Mouse (Mus musculus): ENCODE data around the gene Prrx2. TPM values are rescaled to one million over a fixed set of nuclear protein-coding genes. Genes with fewer than 3 reads are reported as not detected.

Prrx2 gene
- 3.2 and 4.0 TPM in 2 replicates for polyA plus RNA-seq (2012; rRNA removed; ENCODE audit: low replicate concordance)

GRCm38 (mm10) chr2:30834373-30835022, at the start of gene Prrx2:
Prrx2 (plus strand) TSS chr2:30834972.

DNA sequence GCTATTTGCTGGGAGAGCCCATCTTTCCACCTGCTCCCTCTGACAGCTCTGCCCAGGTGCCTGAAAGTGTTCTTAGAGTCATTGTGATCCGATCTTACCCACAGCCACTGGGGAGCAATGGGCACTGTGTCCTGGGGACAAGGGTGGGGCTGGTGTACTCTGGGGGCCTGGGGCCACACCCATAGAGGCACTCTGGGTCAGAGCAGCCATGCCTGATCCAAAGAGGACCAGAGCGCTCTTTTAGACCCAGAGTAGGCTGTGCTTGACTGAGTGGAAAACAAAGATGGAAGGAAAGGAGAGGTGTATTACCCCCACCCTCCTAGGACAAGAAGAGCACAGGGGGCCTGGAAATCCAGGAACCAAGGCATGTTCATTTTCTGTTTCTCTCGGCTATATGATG, 31.2 kb upstream of the Prrx2 start, which contains the start of gene 1700001O22Rik:
1700001O22Rik (minus strand) TSS at position 58 of the 400 bp plus-strand sequence.

DNA sequence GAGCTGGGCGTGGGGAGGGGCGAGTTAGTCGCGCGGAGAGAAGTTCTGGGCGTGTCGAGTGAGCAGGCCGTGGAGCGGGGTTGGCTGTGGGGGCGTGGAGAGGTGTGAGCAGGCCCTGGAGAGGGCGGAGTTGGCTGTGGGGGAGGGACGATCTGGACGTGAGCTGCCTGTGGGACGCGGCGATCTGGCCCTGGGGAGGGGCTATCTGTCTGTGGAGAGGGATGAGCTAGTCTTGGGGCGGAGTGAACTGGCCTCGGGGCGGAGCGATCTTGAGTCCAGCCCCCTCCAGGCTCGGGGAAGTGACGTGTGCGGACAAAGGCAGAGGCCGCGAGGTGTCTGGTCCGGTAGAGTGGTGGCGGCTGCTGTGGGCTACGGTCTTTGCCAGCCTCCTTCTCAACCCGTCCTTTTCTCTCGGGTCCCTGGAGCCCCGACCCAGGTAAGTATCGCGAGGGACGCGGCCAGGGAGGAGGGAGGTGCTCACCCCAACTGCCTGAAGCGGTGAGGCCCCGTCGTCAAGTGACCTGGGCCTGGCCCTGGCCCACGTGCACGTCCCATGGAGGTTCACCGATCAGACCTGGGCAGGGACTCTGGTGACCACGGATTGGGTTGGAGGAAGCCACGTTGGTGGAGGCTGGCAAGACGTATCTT, 27.0 kb upstream of the Prrx2 start, which contains the start of gene Ntmt1:
Ntmt1 (plus strand) TSS at position 179 of the 648 bp plus-strand sequence.

DNA sequence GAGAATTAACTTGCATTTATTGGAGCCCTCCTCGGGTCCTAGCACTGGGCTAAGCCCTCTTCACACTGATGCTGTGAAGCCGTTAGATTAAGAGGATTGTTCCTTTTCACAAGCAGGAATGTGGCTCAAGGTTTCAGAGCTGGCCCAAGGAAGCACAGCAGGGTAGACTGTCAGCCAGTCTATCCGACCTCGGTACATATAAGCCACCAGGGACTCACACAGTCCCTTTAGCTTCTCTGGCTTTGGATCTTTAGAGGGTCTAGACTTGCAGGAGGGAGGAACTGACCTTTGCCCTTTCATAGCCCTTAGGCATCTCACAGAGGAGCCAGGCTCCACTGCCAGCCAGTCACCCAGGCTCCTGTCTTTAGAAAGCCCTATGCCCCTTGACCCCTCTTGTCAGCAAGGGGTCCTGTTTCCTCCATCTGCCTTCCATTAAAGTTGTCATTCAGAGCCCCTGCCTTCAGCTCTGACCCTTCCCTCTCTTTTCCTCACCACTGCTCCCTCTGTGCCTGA, 4.4 kb upstream of the Prrx2 start, which contains the start of gene Asb6:
Asb6 (minus strand) TSS at position 51 of the 513 bp plus-strand sequence.

GRCm38 (mm10) chr2:30929483-30930045, 94.8 kb downstream of the Prrx2 start, which contains the start of gene Ptges:
Ptges (minus strand) TSS chr2:30929863.

Other genes starting within 250 kb of the Prrx2 start
- gene Cstad, start 239.9 kb upstream of the Prrx2 start, polyA plus RNA-seq (2012; rRNA removed; ENCODE audit: low replicate concordance), result 0.85 TPM in 1 of 2 replicates, not detected in the other
- 0.64 and 3.4 TPM in 2 replicates for gene 1700001O22Rik, start 31.3 kb upstream of the Prrx2 start, polyA plus RNA-seq (2012; rRNA removed; ENCODE audit: low replicate concordance)
- gene Ntmt1, start 27.1 kb upstream of the Prrx2 start, polyA plus RNA-seq (2012; rRNA removed; ENCODE audit: low replicate concordance), result 21.2 and 24.8 TPM in 2 replicates
- 25.1 and 27.8 TPM in 2 replicates for gene Asb6, start 4.6 kb upstream of the Prrx2 start, polyA plus RNA-seq (2012; rRNA removed; ENCODE audit: low replicate concordance)
- gene Ptges, start 94.9 kb downstream of the Prrx2 start, polyA plus RNA-seq (2012; rRNA removed; ENCODE audit: low replicate concordance), result 12.7 and 14.5 TPM in 2 replicates
- gene Tor1b, start 118.0 kb downstream of the Prrx2 start, polyA plus RNA-seq (2012; rRNA removed; ENCODE audit: low replicate concordance), result 12.3 and 19.9 TPM in 2 replicates
- 66.2 and 88.2 TPM in 2 replicates for gene Tor1a, start 133.0 kb downstream of the Prrx2 start, polyA plus RNA-seq (2012; rRNA removed; ENCODE audit: low replicate concordance)
- gene BC005624, start 147.2 kb downstream of the Prrx2 start, polyA plus RNA-seq (2012; rRNA removed; ENCODE audit: low replicate concordance), result 4.2 and 6.4 TPM in 2 replicates
- 5.2 and 11.9 TPM in 2 replicates for gene Usp20, start 147.3 kb downstream of the Prrx2 start, polyA plus RNA-seq (2012; rRNA removed; ENCODE audit: low replicate concordance)